12 mouse cellular contexts compared by ENCODE assay signal in genomic region chr1:158310426-158311156, GRCm38 (mm10). TPM values are rescaled to one million over a fixed set of nuclear protein-coding genes. Genes with fewer than 3 reads are reported as not detected.
DNase-seq lines count a peak whose midpoint lies in the region; ATAC-seq and TF ChIP-seq lines count a peak whose summit lies in the region.
"Had no signal": no experiment of that assay in that cellular context is flagged by ENCODE, and none has a peak within 500 bp of the region (broad histone marks: within the 10 kb centered on the region; RNA-seq: fewer than 3 reads in every experiment).

No protein-coding gene starts in this region.

- H3K4me3 ChIP-seq in cerebellum, adult 2 months (replicated peaks; ENCODE audit: insufficient read depth, low read depth, low read length), result no peak overlapping the region
- H3K4me3 ChIP-seq in hindbrain, embryonic 14.5 days (replicated peaks; ENCODE audit: low read length), result no peak overlapping the region
- H3K4me3 ChIP-seq: embryonic facial prominence, embryonic 10.5 days; liver, embryonic 13.5 days had no signal

- H3K9ac ChIP-seq in hindbrain, embryonic 14.5 days, result no peak overlapping the region
- H3K9ac ChIP-seq: liver, embryonic 13.5 days had no signal

- H3K9me3 ChIP-seq in hindbrain, embryonic 14.5 days (ENCODE audit: control insufficient read depth, low read length), result no peaks in the 10 kb centered on the region
- H3K9me3 ChIP-seq: embryonic facial prominence, embryonic 10.5 days had no signal

- TF ChIP-seq POLR2A in cerebellum, adult 2 months (IDR thresholded peaks at IDR 0.05; ENCODE audit: borderline replicate concordance, insufficient read depth, low read length), result no peak

- H3K4me2 ChIP-seq in hindbrain, embryonic 14.5 days (replicated peaks), result no peak overlapping the region
- H3K4me2 ChIP-seq: liver, embryonic 13.5 days had no signal

- peak; percentile 30; the same call in 1 of the 2 replicates for TF ChIP-seq CTCF in cerebellum, adult 2 months (IDR thresholded peaks at IDR 0.05; ENCODE audit: borderline replicate concordance, insufficient read depth, low read depth, low read length)

- peaks cover 10% of the 10 kb centered on the region; the same call in 1 of the 2 replicates for H3K4me1 ChIP-seq in cerebellum, adult 2 months (ENCODE audit: control insufficient read depth, insufficient read depth, low read length)
- H3K4me1 ChIP-seq in hindbrain, embryonic 14.5 days (replicated peaks; ENCODE audit: control insufficient read depth, insufficient read depth, low read length), result no peaks in the 10 kb centered on the region
- H3K4me1 ChIP-seq: embryonic facial prominence, embryonic 10.5 days; liver, embryonic 13.5 days had no signal

- intact Hi-C loops in gastrocnemius, postnatal 36 days (cut with DNase I), result no loop called here

- H3K27me3 ChIP-seq in cerebellum, adult 2 months (ENCODE audit: control insufficient read depth, insufficient read depth, low read length), result no peaks in the 10 kb centered on the region
- no peaks in the 10 kb centered on the region for H3K27me3 ChIP-seq in hindbrain, embryonic 14.5 days (ENCODE audit: control insufficient read depth, insufficient read depth, low read length)
- H3K27me3 ChIP-seq: liver, embryonic 13.5 days had no signal

- no peaks in the 10 kb centered on the region for H3K36me3 ChIP-seq in hindbrain, embryonic 14.5 days (replicated peaks; ENCODE audit: control insufficient read depth, insufficient read depth)
- H3K36me3 ChIP-seq: embryonic facial prominence, embryonic 10.5 days; liver, embryonic 13.5 days had no signal

- WGBS in cerebellum, adult 2 months, result 13% methylated on average over 5 of the region's 5 CpGs
- WGBS in hindbrain, embryonic 14.5 days, result 58% methylated on average over 5 of the region's 5 CpGs

- ATAC-seq in hindbrain, embryonic 14.5 days (ENCODE audit: low FRiP score), result no peak

- H3K27ac ChIP-seq in cerebellum, adult 2 months (ENCODE audit: insufficient read depth, low read length), result no peak overlapping the region
- no peak overlapping the region for H3K27ac ChIP-seq in hindbrain, embryonic 14.5 days
- H3K27ac ChIP-seq: embryonic facial prominence, embryonic 10.5 days; kidney, postnatal 0 days; liver, embryonic 13.5 days had no signal

- peak; percentile 10 for DNase-seq in gastrocnemius, postnatal 10 days
- DNase-seq in gastrocnemius, postnatal 36 days, result no peak
- peak; percentile 41 for DNase-seq in right cerebral cortex, adult 18-20 months
- DNase-seq in right cerebral cortex, postnatal 25 days, result no peak
- DNase-seq in cerebellum, adult 2 months, result peak; percentile 93 to 99
- DNase-seq in embryo, embryonic 11 days, result no peak
- DNase-seq in B cell, adult 2 months, result no peak
- no peak for DNase-seq in hindbrain, embryonic 14.5 days (ENCODE audit: low spot score)
- DNase-seq: liver, embryonic 13.5 days had no signal

RNA-seq across cellular contexts. Expression of gene Brinp2, which starts 45.5 kb away (rescaled TPM):
- total RNA-seq in gastrocnemius, postnatal 10 days (2021), result under 1 TPM; 0.31 to 0.38 TPM
- under 1 TPM; 0.26 to 0.37 TPM for total RNA-seq in gastrocnemius, postnatal 36 days (2021)
- polyA plus RNA-seq in cerebellum, adult 2 months (2012; rRNA removed), result 18.1 and 21.0 TPM in 2 replicates
- polyA plus RNA-seq in hindbrain, embryonic 14.5 days (2014; fragmentation: Nextera tagmentation; extraction: Ambion mirVana), result 23.5 and 29.0 TPM in 2 replicates
- total RNA-seq: neutrophil, adult 5-6 weeks had no signal

RNA-seq across cellular contexts. Expression of gene Astn1, which starts 51.5 kb away (rescaled TPM):
- total RNA-seq in gastrocnemius, postnatal 10 days (2021), result 1 to 10 TPM; 1.2 TPM
- under 1 TPM; 0.37 to 0.38 TPM for total RNA-seq in gastrocnemius, postnatal 36 days (2021)
- 31.2 and 32.2 TPM in 2 replicates for polyA plus RNA-seq in cerebellum, adult 2 months (2012; rRNA removed)
- polyA plus RNA-seq in hindbrain, embryonic 14.5 days (2014; fragmentation: Nextera tagmentation; extraction: Ambion mirVana), result 53.6 and 59.3 TPM in 2 replicates
- total RNA-seq: neutrophil, adult 5-6 weeks had no signal

Comparison
In these comparisons a context has a peak if more than half of its experiments do, and no peak if none do; other contexts are left out.
1. DNase-seq: peak in gastrocnemius, postnatal 10 days (single experiment), right cerebral cortex, adult 18-20 months (single experiment) and cerebellum, adult 2 months (2 of 2); none in gastrocnemius, postnatal 36 days (0 of 2), right cerebral cortex, postnatal 25 days (single experiment), embryo, embryonic 11 days (single experiment), B cell, adult 2 months (0 of 2) and hindbrain, embryonic 14.5 days (single experiment).